Mouse (Mus musculus) CH12.LX (cell line): Measurements from ENCODE around the gene Psmd9. TPM values are rescaled to one million over a fixed set of nuclear protein-coding genes. Genes with fewer than 3 reads are reported as not detected.

Experiments used
- DNase-seq: peaks from one replicate; pipeline ENCODE4 v3.0.0-alpha.2; 2013; ENCODE audit errors: extremely low read depth
- H3K27ac ChIP-seq: 2 replicates; pipeline ENCODE4 v1.5.1; 2012; ENCODE audit warnings: low read depth, mild to moderate bottlenecking, control low read depth, moderate library complexity; ENCODE audit not compliant: insufficient read depth
- H3K27me3 ChIP-seq: replicated peaks from 2 replicates; pipeline ENCODE3; 2012; ENCODE audit warnings: inconsistent platforms
- H3K36me3 ChIP-seq, 2 experiments: replicated peaks in 1 of 2; 2 replicates each; pipeline versions ENCODE3 to v1.6.1; 2012; ENCODE audit warnings: inconsistent platforms in 1 of 2, low read length in 1 of 2, mild to moderate bottlenecking in 1 of 2, mixed read lengths in 1 of 2, moderate library complexity in 1 of 2; ENCODE audit not compliant: control insufficient read depth in 1 of 2, insufficient read depth in 1 of 2
- H3K4me1 ChIP-seq, 2 experiments: 2 replicates each; pipeline ENCODE4 v1.6.1; 2012; ENCODE audit warnings: inconsistent platforms in 1 of 2, moderate library complexity in 1 of 2; ENCODE audit not compliant: insufficient read depth in 2 of 2, control insufficient read depth in 1 of 2
- H3K4me2 ChIP-seq: 2 replicates; pipeline ENCODE4 v1.6.1; 2012; ENCODE audit warnings: low read depth, mild to moderate bottlenecking, control low read depth; ENCODE audit not compliant: poor library complexity, insufficient read depth, severe bottlenecking
- H3K4me3 ChIP-seq, 3 experiments: fragments of 150-350 bp in 1 of 3; sonication (generic) in 1 of 3; replicated peaks in 1 of 3; 2 replicates each; pipeline versions ENCODE3 to v1.5.1; 2011 to 2012; ENCODE audit warnings: low read depth in 2 of 3, low read length in 2 of 3, mild to moderate bottlenecking in 2 of 3, moderate library complexity in 2 of 3, control low read depth in 1 of 3, improper control_type of control experiment in 1 of 3, inconsistent platforms in 1 of 3, mixed read lengths in 1 of 3; ENCODE audit not compliant: poor library complexity in 1 of 3
- H3K79me2 ChIP-seq: replicated peaks from 2 replicates; pipeline ENCODE4 v1.6.1; 2012; ENCODE audit warnings: mild to moderate bottlenecking, moderate library complexity; ENCODE audit not compliant: control insufficient read depth, poor library complexity, insufficient read depth, severe bottlenecking; ENCODE audit errors: extremely low read depth
- H3K9ac ChIP-seq: 2 replicates; pipeline ENCODE4 v1.6.1; 2012; ENCODE audit warnings: low read depth, mild to moderate bottlenecking, control low read depth, moderate library complexity; ENCODE audit not compliant: insufficient read depth
- H3K9me3 ChIP-seq: replicated peaks from 2 replicates; pipeline ENCODE3; 2012; ENCODE audit warnings: low read length, inconsistent platforms, mixed read lengths
- CHD2 ChIP-seq: IDR thresholded peaks from 2 replicates; pipeline ENCODE4 v1.6.1; 2011; ENCODE audit warnings: low read length, improper control_type of control experiment
- CTCF ChIP-seq, 2 experiments: IDR thresholded peaks in 1 of 2; conservative IDR thresholded peaks in 1 of 2; 2 replicates each; pipeline ENCODE4 v1.5.1; 2011 to 2012; ENCODE audit warnings: low read depth in 2 of 2, low read length in 2 of 2, improper control_type of control experiment in 1 of 2, inconsistent platforms in 1 of 2, mild to moderate bottlenecking in 1 of 2, moderate library complexity in 1 of 2
- ETS1 ChIP-seq: conservative IDR thresholded peaks from 2 replicates; pipeline ENCODE4 v1.6.1; 2012; ENCODE audit warnings: low read depth, mild to moderate bottlenecking, inconsistent platforms, low read length, improper control_type of control experiment, moderate library complexity
- HCFC1 ChIP-seq: IDR thresholded peaks from 2 replicates; pipeline ENCODE4 v1.6.1; 2012; ENCODE audit warnings: low read depth, mild to moderate bottlenecking, inconsistent platforms, low read length, improper control_type of control experiment
- IRF4 ChIP-seq: IDR thresholded peaks from 2 replicates; pipeline ENCODE4 v1.6.1; 2014; ENCODE audit warnings: low read depth, mild to moderate bottlenecking, inconsistent platforms, low read length, improper control_type of control experiment
- JUN ChIP-seq: IDR thresholded peaks from 2 replicates; pipeline ENCODE4 v1.6.1; 2011; ENCODE audit warnings: low read depth, mild to moderate bottlenecking, low read length, improper control_type of control experiment, moderate library complexity; ENCODE audit not compliant: insufficient read depth
- JUND ChIP-seq: conservative IDR thresholded peaks from 2 replicates; pipeline ENCODE4 v1.6.1; 2011; ENCODE audit warnings: low read depth, low read length, improper control_type of control experiment
- KAT2A ChIP-seq: IDR thresholded peaks from 2 replicates; pipeline ENCODE4 v1.6.1; 2012; ENCODE audit warnings: low read length, improper control_type of control experiment, inconsistent platforms; ENCODE audit not compliant: insufficient replicate concordance
- MAFK ChIP-seq: IDR thresholded peaks from 2 replicates; pipeline ENCODE4 v1.6.1; 2011; ENCODE audit warnings: low read length, improper control_type of control experiment; ENCODE audit not compliant: insufficient replicate concordance
- MXI1 ChIP-seq: IDR thresholded peaks from 2 replicates; pipeline ENCODE4 v1.6.1; 2011; ENCODE audit warnings: mild to moderate bottlenecking, low read depth, low read length, improper control_type of control experiment
- MYC ChIP-seq: IDR thresholded peaks from 2 replicates; pipeline ENCODE4 v1.6.1; 2011; ENCODE audit warnings: low read depth, mild to moderate bottlenecking, improper control_type of control experiment, low read length
- NELFE ChIP-seq: IDR thresholded peaks from 2 replicates; pipeline ENCODE4 v1.6.1; 2011; ENCODE audit warnings: low read depth, low read length, improper control_type of control experiment
- RAD21 ChIP-seq: IDR thresholded peaks from 2 replicates; pipeline ENCODE4 v1.6.1; 2011; ENCODE audit warnings: low read depth, mild to moderate bottlenecking, low read length, improper control_type of control experiment, moderate library complexity
- RCOR1 ChIP-seq: conservative IDR thresholded peaks from 2 replicates; pipeline ENCODE4 v1.6.1; 2012; ENCODE audit warnings: low read depth, mild to moderate bottlenecking, inconsistent platforms, low read length, improper control_type of control experiment
- SIN3A ChIP-seq: IDR thresholded peaks from 2 replicates; pipeline ENCODE4 v1.6.1; 2012; ENCODE audit warnings: low read length, improper control_type of control experiment, inconsistent platforms
- SMC3 ChIP-seq: IDR thresholded peaks from 2 replicates; pipeline ENCODE4 v1.6.1; 2011; ENCODE audit warnings: low read depth, low read length, improper control_type of control experiment
- TBP ChIP-seq: conservative IDR thresholded peaks from 2 replicates; pipeline ENCODE4 v1.6.1; 2011; ENCODE audit warnings: low read depth, low read length, improper control_type of control experiment
- TCF12 ChIP-seq: IDR thresholded peaks from 2 replicates; pipeline ENCODE4 v1.6.1; 2014; ENCODE audit warnings: low read depth, mild to moderate bottlenecking, inconsistent platforms, low read length, improper control_type of control experiment
- UBTF ChIP-seq: IDR thresholded peaks from 2 replicates; pipeline ENCODE4 v1.6.1; 2012; ENCODE audit warnings: low read depth, mild to moderate bottlenecking, inconsistent platforms, low read length, improper control_type of control experiment, moderate library complexity
- USF1 ChIP-seq: IDR thresholded peaks from 2 replicates; pipeline ENCODE4 v1.6.1; 2014; ENCODE audit warnings: low read depth, mild to moderate bottlenecking, inconsistent platforms, low read length, improper control_type of control experiment
- ZKSCAN1 ChIP-seq: IDR thresholded peaks from 2 replicates; pipeline ENCODE4 v1.6.1; 2012; ENCODE audit warnings: low read depth, inconsistent platforms, low read length, improper control_type of control experiment, borderline replicate concordance
- dilution Hi-C: fragments of 300-500 bp; cut with MboI; formaldehyde crosslinking; loops from 2 replicates; pipeline ENCODE4 v1.14.3; 2020; ENCODE audit warnings: low sequenced_read_pairs; ENCODE audit not compliant: extremely low pct_unique_long_range_greater_than_20kb, extremely low pct_ligation_motif_present
- in situ Hi-C: fragments of 300-500 bp; cut with MboI; formaldehyde crosslinking; loops from 3 replicates; pipeline ENCODE4 v1.14.3; 2019; ENCODE audit warnings: low sequenced_read_pairs, low pct_ligation_motif_present, low pct_unique_long_range_greater_than_20kb, mixed read lengths
- polyA plus RNA-seq: library from polyadenylated mRNA; unstranded; fragments of >175 nt; gene quantifications from 2 replicates; pipeline ENCODE4 v1.2.1, GENCODE M21; 2012; ENCODE audit warnings: low read depth; ENCODE audit not compliant: insufficient read length
- total RNA-seq, 2 experiments: library from RNA; depleted of rRNA; stranded (reverse); fragments of 300-350 nt in 1 of 2; fragments of >200 nt in 1 of 2; gene quantifications; 2 replicates each; pipeline ENCODE4 v1.2.3; 2012 to 2014

The Psmd9 gene
- total and polyA plus RNA-seq, 3 experiments, result 30.8 to 38.0 (median 35.5) TPM

DNA sequence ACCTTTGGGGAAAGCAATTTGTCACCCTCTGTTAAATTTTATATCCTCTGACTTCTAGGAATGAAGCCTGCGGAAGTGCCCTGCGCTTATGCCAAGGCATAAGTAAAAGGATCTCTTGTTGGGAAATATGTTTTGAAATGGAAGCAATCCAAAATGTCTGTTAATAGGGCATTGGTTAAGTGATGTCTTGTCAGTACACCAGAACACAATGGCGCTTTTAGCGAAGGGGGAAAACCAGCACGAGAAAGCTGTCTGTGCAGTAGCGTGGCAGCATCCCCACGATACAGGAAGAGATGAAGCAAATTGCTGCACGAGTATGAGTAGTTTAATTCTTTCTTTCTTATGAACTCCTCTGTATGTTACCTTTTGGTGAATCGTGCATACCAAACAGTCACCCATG, 125.4 kb downstream of the Psmd9 start:
- no peak for DNase-seq
- Histone ChIP-seq H3K36me3 (no peaks in the 10 kb centered on the region), H3K27me3 (no peaks in the 10 kb centered on the region), H3K4me2 (no peak overlapping the region), H3K27ac (no peak overlapping the region), H3K4me1 (no peaks in the 10 kb centered on the region), H3K9me3 (no peaks in the 10 kb centered on the region), H3K79me2 (no peaks in the 10 kb centered on the region), H3K9ac (no peak overlapping the region), H3K4me3 (no peak overlapping the region)
- TF ChIP-seq MAFK (no peak), CHD2 (no peak), CTCF (conservative IDR thresholded peaks at IDR 0.05 in 1 of 2, IDR thresholded peaks at IDR 0.05 in 1 of 2; ENCODE audit: low read depth in 2 of 2, low read length in 2 of 2) (no peak), RCOR1 (no peak), MXI1 (no peak), JUND (no peak), KAT2A (no peak), TBP (no peak)
- dilution Hi-C loops (no loop called here), in situ Hi-C loops (no loop called here)

DNA sequence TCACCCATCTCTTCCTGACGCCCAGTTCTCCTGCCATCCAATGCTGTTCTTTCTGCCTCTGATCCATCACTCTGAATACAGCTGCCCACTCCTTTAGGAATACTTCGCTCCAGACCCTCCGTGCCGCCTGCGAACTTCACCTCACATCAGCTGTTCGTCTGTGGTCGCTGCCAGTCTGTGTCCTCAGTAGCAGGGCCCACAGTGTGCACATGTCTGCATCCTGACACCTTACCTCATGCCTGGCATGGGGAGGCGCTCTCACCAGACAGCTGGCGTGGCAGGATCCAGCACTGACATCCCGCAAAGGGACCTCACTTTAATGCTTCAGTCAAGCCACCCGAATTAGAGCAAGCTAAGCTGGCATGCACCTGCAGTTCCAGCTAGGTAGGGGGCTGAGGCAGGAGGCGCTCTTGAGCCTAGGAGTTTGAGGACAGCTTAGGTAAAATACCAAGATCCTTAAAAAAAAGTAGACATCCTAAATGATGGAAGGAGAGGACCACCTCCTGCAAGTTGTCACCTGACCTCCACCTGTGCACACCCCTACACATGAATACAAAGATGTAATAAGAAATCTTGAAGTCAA, 127.1 kb downstream of the Psmd9 start:
- no peak for DNase-seq
- H3K36me3 ChIP-seq, result no peaks in the 10 kb centered on the region
- in situ Hi-C loops, result no loop called here
- H3K4me2 ChIP-seq, result no peak overlapping the region
- H3K79me2 ChIP-seq, result no peaks in the 10 kb centered on the region
- no peak for TF ChIP-seq MAFK
- no peak for TF ChIP-seq MYC
- no peak for TF ChIP-seq SIN3A
- no peak for TF ChIP-seq ETS1
- no peak for TF ChIP-seq HCFC1
- no peak for TF ChIP-seq ZKSCAN1
- TF ChIP-seq UBTF, result no peak
- no peak for TF ChIP-seq IRF4
- TF ChIP-seq CHD2, result no peak
- TF ChIP-seq RAD21, result peak; percentile 43
- TF ChIP-seq USF1, result no peak
- peak; percentile 54 for TF ChIP-seq SMC3
- peak in 1 of 2 experiments; percentile 66; a peak in 3 of 4 replicates for TF ChIP-seq CTCF (conservative IDR thresholded peaks at IDR 0.05 in 1 of 2, IDR thresholded peaks at IDR 0.05 in 1 of 2; ENCODE audit: low read depth in 2 of 2, low read length in 2 of 2)
- TF ChIP-seq TCF12, result no peak
- no peak for TF ChIP-seq NELFE
- no peak for TF ChIP-seq JUND
- TF ChIP-seq JUN, result no peak
- no peaks in the 10 kb centered on the region for H3K4me1 ChIP-seq
- dilution Hi-C loops, result no loop called here
- no peak overlapping the region for H3K9ac ChIP-seq
- H3K27ac ChIP-seq, result no peak overlapping the region
- no peaks in the 10 kb centered on the region for H3K27me3 ChIP-seq
- H3K4me3 ChIP-seq, result no peak overlapping the region
- no peaks in the 10 kb centered on the region for H3K9me3 ChIP-seq
